ENCODE assay signal across 23 mouse cellular contexts in genomic region chr12:30198250-30198649, GRCm38 (mm10).
DNase-seq lines count a peak whose midpoint lies in the region; ATAC-seq and TF ChIP-seq lines count a peak whose summit lies in the region.
"Had no signal": no experiment of that assay in that cellular context is flagged by ENCODE, and none has a peak within 500 bp of the region (broad histone marks: within the 10 kb centered on the region; RNA-seq: fewer than 3 reads in every experiment).

No protein-coding gene starts in this region.

- 0 out of 2 replicates have a peak, but pooled peaks cover 3% of the 10 kb centered on the region for H3K36me3 ChIP-seq in liver, adult 2 months (ENCODE audit: control insufficient read depth, insufficient read depth, low read length)
- H3K36me3 ChIP-seq in intestine, embryonic 16.5 days (ENCODE audit: control insufficient read depth, insufficient read depth, low read length): no peaks in the 10 kb centered on the region
- no peaks in the 10 kb centered on the region for H3K36me3 ChIP-seq in stomach, postnatal 0 days (ENCODE audit: control insufficient read depth, insufficient read depth, low read length)
- H3K36me3 ChIP-seq: embryonic facial prominence, embryonic 13.5 days; embryonic facial prominence, embryonic 15.5 days; forebrain, embryonic 10.5 days; forebrain, embryonic 12.5 days had no signal

- H3K4me1 ChIP-seq in liver, adult 2 months (ENCODE audit: control insufficient read depth, insufficient read depth, low read length): peaks cover 20% of the 10 kb centered on the region
- no peaks in the 10 kb centered on the region for H3K4me1 ChIP-seq in intestine, embryonic 16.5 days (ENCODE audit: control insufficient read depth, insufficient read depth, low read length)
- H3K4me1 ChIP-seq in stomach, postnatal 0 days (replicated peaks; ENCODE audit: control insufficient read depth, insufficient read depth): no peaks in the 10 kb centered on the region
- H3K4me1 ChIP-seq: embryonic facial prominence, embryonic 13.5 days; embryonic facial prominence, embryonic 15.5 days; forebrain, embryonic 10.5 days; forebrain, embryonic 12.5 days had no signal

- 24% methylated on average over 1 of the region's 1 CpGs for WGBS in liver, adult 2 months
- WGBS in intestine, embryonic 16.5 days: 58% methylated on average over 1 of the region's 1 CpGs
- 75% methylated on average over 1 of the region's 1 CpGs for WGBS in stomach, postnatal 0 days

- TF ChIP-seq EP300 in stomach, postnatal 0 days (optimal IDR thresholded peaks at IDR 0.05): no peak

- H3K79me2 ChIP-seq in liver, adult 2 months (ENCODE audit: control insufficient read depth, insufficient read depth, low read length): no peaks in the 10 kb centered on the region

- no peaks in the 10 kb centered on the region for H3K27me3 ChIP-seq in liver, adult 2 months (ENCODE audit: control insufficient read depth, insufficient read depth, low read length)
- H3K27me3 ChIP-seq in intestine, embryonic 16.5 days (replicated peaks; ENCODE audit: control insufficient read depth, insufficient read depth, low read length): no peaks in the 10 kb centered on the region
- H3K27me3 ChIP-seq in stomach, postnatal 0 days (ENCODE audit: control insufficient read depth, insufficient read depth, low read length): no peaks in the 10 kb centered on the region
- H3K27me3 ChIP-seq: embryonic facial prominence, embryonic 13.5 days; embryonic facial prominence, embryonic 15.5 days; forebrain, embryonic 12.5 days had no signal

- no peak for TF ChIP-seq CTCF in liver, adult 2 months (IDR thresholded peaks at IDR 0.05; ENCODE audit: low read depth, low read length)
- TF ChIP-seq CTCF in stomach, postnatal 0 days (IDR thresholded peaks at IDR 0.05; ENCODE audit: low read depth): no peak

- peak; percentile 90 for ATAC-seq in intestine, embryonic 16.5 days
- ATAC-seq in stomach, postnatal 0 days (ENCODE audit: low FRiP score, low TSS enrichment): peak; percentile 79
- no peak for ATAC-seq in megakaryocyte, adult 5-6 weeks (ENCODE audit: poor library complexity, severe bottlenecking)
- ATAC-seq: forebrain, embryonic 14.5 days; forebrain, embryonic 16.5 days had no signal

- H3K9ac ChIP-seq in liver, adult 2 months (ENCODE audit: low read depth, low read length): no peak overlapping the region
- no peak overlapping the region for H3K9ac ChIP-seq in intestine, embryonic 16.5 days (ENCODE audit: low read depth, low read length)
- no peak overlapping the region for H3K9ac ChIP-seq in stomach, postnatal 0 days (ENCODE audit: low read length)
- H3K9ac ChIP-seq: embryonic facial prominence, embryonic 13.5 days; embryonic facial prominence, embryonic 15.5 days; forebrain, embryonic 12.5 days had no signal

- peak overlapping the region; percentile 61 for H3K27ac ChIP-seq in liver, adult 2 months (replicated peaks; ENCODE audit: insufficient read depth, low read depth, low read length)
- no peak overlapping the region for H3K27ac ChIP-seq in intestine, embryonic 16.5 days (ENCODE audit: low read length)
- H3K27ac ChIP-seq in stomach, postnatal 0 days (replicated peaks): no peak overlapping the region
- H3K27ac ChIP-seq: embryonic facial prominence, embryonic 13.5 days; embryonic facial prominence, embryonic 15.5 days; forebrain, embryonic 10.5 days; forebrain, embryonic 12.5 days had no signal

- DNase-seq in liver, adult 2 months (ENCODE audit: extremely low read depth, low read depth, low spot score): peak; percentile 90
- no peak for DNase-seq in liver
- DNase-seq in stomach, postnatal 0 days (ENCODE audit: low spot score): peak; percentile 21
- no peak for DNase-seq in kidney, postnatal 14 days
- no peak for DNase-seq in kidney, adult 18-20 months
- DNase-seq: adrenal gland, adult 2 months; adrenal gland, postnatal 10 days; adrenal gland, postnatal 25 days; cerebellum, adult 11-12 months; cerebellum, adult 2 months; cerebellum, adult 9-10 months; cerebellum, postnatal 10 days; cerebellum, postnatal 25 days; embryo, embryonic 11 days had no signal

- H3K4me2 ChIP-seq in intestine, embryonic 16.5 days (ENCODE audit: low read depth, low read length): no peak overlapping the region
- no peak overlapping the region for H3K4me2 ChIP-seq in stomach, postnatal 0 days (replicated peaks; ENCODE audit: low read depth)
- H3K4me2 ChIP-seq: embryonic facial prominence, embryonic 13.5 days; embryonic facial prominence, embryonic 15.5 days; forebrain, embryonic 12.5 days had no signal

- H3K4me3 ChIP-seq in liver, adult 2 months (ENCODE audit: insufficient read depth, low read depth, low read length): no peak overlapping the region
- H3K4me3 ChIP-seq in intestine, embryonic 16.5 days (ENCODE audit: low read length): no peak overlapping the region
- no peak overlapping the region for H3K4me3 ChIP-seq in stomach, postnatal 0 days (ENCODE audit: low read depth, low read length)
- H3K4me3 ChIP-seq: embryonic facial prominence, embryonic 13.5 days; embryonic facial prominence, embryonic 15.5 days; erythroblast, embryonic 14.5 days; forebrain, embryonic 10.5 days; forebrain, embryonic 12.5 days had no signal

- TF ChIP-seq POLR2A in liver, adult 2 months (IDR thresholded peaks at IDR 0.05; ENCODE audit: extremely low read depth, insufficient read depth, low read length): no peak

- H3K9me3 ChIP-seq in intestine, embryonic 16.5 days (ENCODE audit: control insufficient read depth, low read length): no peaks in the 10 kb centered on the region
- H3K9me3 ChIP-seq in stomach, postnatal 0 days (ENCODE audit: control insufficient read depth, low read length): no peaks in the 10 kb centered on the region
- H3K9me3 ChIP-seq: embryonic facial prominence, embryonic 13.5 days; embryonic facial prominence, embryonic 15.5 days; forebrain, embryonic 10.5 days; forebrain, embryonic 12.5 days had no signal

Comparison
In these comparisons a context has a peak if more than half of its experiments do, and no peak if none do; other contexts are left out.
1. DNase-seq: peak in liver, adult 2 months (single experiment) and stomach, postnatal 0 days (single experiment); none in liver (single experiment), kidney, postnatal 14 days (single experiment) and kidney, adult 18-20 months (single experiment).